Mouse (Mus musculus): ENCODE results near the gene Gbp5. TPM values are rescaled to one million over a fixed set of nuclear protein-coding genes. Genes with fewer than 3 reads are reported as not detected.

Gene Gbp5
- polyA plus RNA-seq, 1 experiment from 2014 or later: 0.10 TPM

DNA sequence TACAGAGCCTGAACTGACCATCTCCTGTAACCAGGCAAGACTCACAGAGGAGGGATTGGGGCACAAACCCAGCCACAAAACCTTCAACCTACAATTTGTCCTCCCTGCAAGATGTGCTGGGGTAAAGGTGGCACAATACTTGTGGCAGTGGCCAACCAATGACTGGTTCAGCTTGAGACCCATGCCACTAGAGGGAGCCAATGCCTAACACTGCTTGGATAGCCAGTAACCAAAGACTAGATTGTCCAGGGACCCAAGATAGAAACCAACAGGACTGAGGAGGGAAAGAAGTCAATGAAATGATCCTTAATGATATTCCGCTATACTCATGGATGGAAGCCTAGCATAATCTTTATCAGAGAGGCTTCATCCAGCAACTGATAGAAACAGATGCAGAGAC, 3.3 kb upstream of the Gbp5 start:
- no peak overlapping the region for H3K9ac ChIP-seq (ENCODE audit: low read length)
- ATAC-seq (ENCODE audit: insufficient read depth, low FRiP score): no peak
- WGBS: 71% methylated on average over 1 of the region's 1 CpGs
- H3K36me3 ChIP-seq (ENCODE audit: control insufficient read depth, insufficient read depth, low read length): no peaks in the 10 kb centered on the region
- no peaks in the 10 kb centered on the region for H3K4me1 ChIP-seq (ENCODE audit: control insufficient read depth, insufficient read depth, low read length)
- no peaks in the 10 kb centered on the region for H3K9me3 ChIP-seq (replicated peaks; ENCODE audit: control insufficient read depth, low read length)
- no peaks in the 10 kb centered on the region; the same call in 1 of the 2 replicates for H3K27me3 ChIP-seq (ENCODE audit: control insufficient read depth, insufficient read depth, low read length)
- no peak overlapping the region for H3K4me3 ChIP-seq (replicated peaks; ENCODE audit: low read length)
- no peak overlapping the region for H3K4me2 ChIP-seq (ENCODE audit: low read depth, low read length)
- no peak overlapping the region for H3K27ac ChIP-seq (ENCODE audit: low read length)

DNA sequence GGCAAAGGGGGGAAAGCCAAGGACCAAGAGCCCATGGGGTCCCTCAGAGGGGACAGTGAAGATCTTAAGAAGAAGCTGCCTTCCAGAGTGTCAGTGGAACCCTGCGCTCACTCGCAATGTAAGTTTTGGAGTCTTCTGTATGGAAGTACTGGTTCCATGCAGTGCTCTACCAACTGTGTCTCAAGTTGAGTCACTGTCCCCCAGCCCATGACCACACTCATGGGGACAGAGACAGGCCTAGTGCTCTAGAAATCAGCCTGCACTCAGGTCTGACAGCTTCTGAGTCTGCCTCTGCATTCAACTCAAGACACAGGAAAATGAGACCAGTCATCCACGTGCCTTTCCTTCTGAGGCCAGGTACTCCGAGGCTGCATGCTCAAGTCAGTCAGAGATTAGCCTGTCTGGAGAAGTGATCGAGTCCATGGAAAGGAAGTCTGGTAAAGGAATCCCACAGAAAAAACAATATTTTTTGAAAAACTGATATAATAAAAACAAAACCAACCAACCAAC, 1.4 kb downstream of the Gbp5 start:
- no peak overlapping the region for H3K27ac ChIP-seq (ENCODE audit: low read length)
- H3K4me3 ChIP-seq (replicated peaks; ENCODE audit: low read length): no peak overlapping the region
- H3K4me2 ChIP-seq (ENCODE audit: low read depth, low read length): no peak overlapping the region
- 95% methylated on average over 5 of the region's 5 CpGs for WGBS
- H3K36me3 ChIP-seq (ENCODE audit: control insufficient read depth, insufficient read depth, low read length): no peaks in the 10 kb centered on the region
- peaks cover 3% of the 10 kb centered on the region; the same call in 1 of the 2 replicates for H3K4me1 ChIP-seq (ENCODE audit: control insufficient read depth, insufficient read depth, low read length)
- no peaks in the 10 kb centered on the region for H3K9me3 ChIP-seq (replicated peaks; ENCODE audit: control insufficient read depth, low read length)
- no peak for ATAC-seq (ENCODE audit: insufficient read depth, low FRiP score)
- no peaks in the 10 kb centered on the region; the same call in 1 of the 2 replicates for H3K27me3 ChIP-seq (ENCODE audit: control insufficient read depth, insufficient read depth, low read length)
- no peak overlapping the region for H3K9ac ChIP-seq (ENCODE audit: low read length)

DNA sequence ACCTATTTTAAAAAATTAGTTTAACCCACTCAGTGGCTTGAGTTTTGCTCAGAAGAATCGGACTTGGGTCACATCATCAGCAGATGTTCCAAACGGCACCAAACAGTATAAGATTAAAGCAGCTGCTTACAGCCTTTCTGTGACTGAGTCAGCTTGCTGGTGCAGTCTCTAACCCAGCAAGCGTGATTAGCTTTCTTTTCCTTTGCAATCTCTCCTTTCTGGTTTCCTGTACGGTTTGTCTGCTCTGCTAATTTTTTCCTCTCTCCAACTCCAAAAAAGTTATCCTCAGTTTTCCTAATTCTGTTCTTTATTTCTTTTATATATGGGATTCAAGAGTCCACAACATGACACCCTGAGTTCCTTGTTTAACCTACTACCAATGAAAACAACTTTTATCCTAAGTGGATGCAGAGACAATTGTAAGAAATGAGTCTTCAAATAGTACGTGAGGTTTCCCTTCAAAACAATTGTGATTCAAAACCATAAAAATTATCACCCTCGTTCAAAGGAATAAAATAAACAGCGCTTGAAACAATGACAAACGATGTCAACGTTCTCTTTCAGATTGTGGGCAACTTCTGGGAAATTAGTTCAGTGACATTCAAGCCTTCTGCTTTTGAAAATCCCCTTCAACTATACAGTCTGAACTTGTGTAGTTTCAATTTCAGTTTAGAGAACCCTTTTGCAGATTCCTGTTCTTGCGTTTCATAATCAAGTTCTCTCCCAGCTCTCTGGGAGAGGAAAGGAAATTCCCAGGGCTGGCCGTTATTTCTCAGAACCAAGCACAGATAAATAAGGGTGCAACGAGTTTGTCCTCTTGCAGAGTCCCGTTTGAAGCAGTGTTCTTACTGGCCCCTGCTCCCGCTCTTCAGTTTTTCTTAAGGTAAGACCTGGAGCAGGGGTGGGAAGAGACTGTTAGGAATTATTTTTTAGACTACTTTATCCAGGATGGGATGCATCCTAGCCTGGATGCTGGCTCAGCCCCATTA, 2.6 kb downstream of the Gbp5 start:
- Histone ChIP-seq H3K4me2 (ENCODE audit: low read depth, low read length) (peak overlapping the region; percentile 52), H3K27me3 (ENCODE audit: control insufficient read depth, insufficient read depth, low read length) (no peaks in the 10 kb centered on the region; the same call in 1 of the 2 replicates), H3K9me3 (replicated peaks; ENCODE audit: control insufficient read depth, low read length) (no peaks in the 10 kb centered on the region), H3K4me1 (ENCODE audit: control insufficient read depth, insufficient read depth, low read length) (peaks cover 3% of the 10 kb centered on the region; the same call in 1 of the 2 replicates), H3K36me3 (ENCODE audit: control insufficient read depth, insufficient read depth, low read length) (no peaks in the 10 kb centered on the region), H3K27ac (ENCODE audit: low read length) (no peak overlapping the region), H3K9ac (ENCODE audit: low read length) (peak overlapping the region; percentile 54; the same call in 1 of the 2 replicates), H3K4me3 (replicated peaks; ENCODE audit: low read length) (peak overlapping the region; percentile 27)
- ATAC-seq (ENCODE audit: insufficient read depth, low FRiP score): no peak
- WGBS: 37% methylated on average over 14 of the region's 14 CpGs

DNA sequence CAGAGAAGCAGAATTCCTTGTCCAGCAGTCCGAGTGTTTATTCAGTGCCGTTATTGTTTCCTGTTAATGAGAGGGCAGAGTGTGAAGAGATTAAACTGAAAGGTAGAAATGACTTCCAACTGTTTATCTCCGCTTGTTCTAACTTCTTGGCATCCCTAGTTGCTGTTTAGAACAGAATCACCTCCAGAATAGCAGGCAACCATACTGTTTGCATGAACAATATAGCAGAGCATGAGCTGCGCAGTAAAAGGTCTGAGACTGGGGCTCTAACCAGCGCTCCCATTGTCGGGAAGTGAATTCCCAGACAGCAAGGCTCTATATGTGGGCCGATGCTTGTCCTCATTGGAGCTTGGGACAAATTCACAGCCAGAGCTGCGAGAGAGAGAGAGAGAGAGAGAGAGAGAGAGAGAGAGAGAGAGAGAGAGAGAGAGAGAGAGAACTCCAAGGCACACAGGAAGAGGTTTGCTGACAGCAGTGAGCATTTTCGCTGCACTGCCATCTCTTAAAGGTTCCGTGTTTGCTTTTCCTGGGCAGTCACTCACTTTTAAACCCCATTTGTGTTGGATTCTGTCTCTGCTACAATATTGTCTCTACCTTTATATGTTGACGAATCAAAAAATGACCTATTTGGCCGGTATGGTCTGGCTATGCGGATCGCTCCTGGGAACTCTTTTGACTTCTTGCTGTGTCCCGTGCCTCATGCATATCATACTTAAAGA, 3.5 kb downstream of the Gbp5 start:
- 0 out of 2 replicates have a peak overlapping the region, but pooled peaks have one; percentile 54 for H3K9ac ChIP-seq (ENCODE audit: low read length)
- H3K27ac ChIP-seq (ENCODE audit: low read length): no peak overlapping the region
- no peaks in the 10 kb centered on the region for H3K27me3 ChIP-seq (ENCODE audit: control insufficient read depth, insufficient read depth, low read length)
- H3K36me3 ChIP-seq (ENCODE audit: control insufficient read depth, insufficient read depth, low read length): no peaks in the 10 kb centered on the region
- H3K9me3 ChIP-seq (replicated peaks; ENCODE audit: control insufficient read depth, low read length): no peaks in the 10 kb centered on the region
- WGBS: 51% methylated on average over 15 of the region's 15 CpGs
- ATAC-seq (ENCODE audit: insufficient read depth, low FRiP score): no peak
- H3K4me2 ChIP-seq (ENCODE audit: low read depth, low read length): peak overlapping the region; percentile 52
- H3K4me3 ChIP-seq (replicated peaks; ENCODE audit: low read length): peak overlapping the region; percentile 27
- peaks cover 3% of the 10 kb centered on the region; the same call in 1 of the 2 replicates for H3K4me1 ChIP-seq (ENCODE audit: control insufficient read depth, insufficient read depth, low read length)

DNA sequence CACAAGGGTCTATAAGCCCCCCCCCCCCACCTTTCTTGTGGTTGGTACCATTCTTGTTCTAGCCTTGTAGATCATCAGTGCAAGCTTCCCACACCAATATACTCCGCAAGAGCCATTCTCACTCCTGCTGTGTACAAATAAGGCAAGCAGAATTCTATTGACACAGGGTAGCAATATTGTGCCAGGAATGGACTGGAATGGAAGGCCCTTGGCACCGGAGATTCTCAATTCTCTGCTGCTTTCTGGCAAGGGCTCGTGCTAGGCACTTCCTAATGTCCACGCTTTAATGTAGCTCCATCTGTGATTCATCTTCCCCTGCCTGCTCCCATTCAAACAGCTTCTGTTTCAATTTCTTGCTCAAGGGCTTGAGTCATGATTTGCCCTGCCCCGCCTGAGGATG, 5.2 kb downstream of the Gbp5 start:
- Histone ChIP-seq H3K4me1 (ENCODE audit: control insufficient read depth, insufficient read depth, low read length) (peaks cover 3% of the 10 kb centered on the region; the same call in 1 of the 2 replicates), H3K9me3 (replicated peaks; ENCODE audit: control insufficient read depth, low read length) (no peaks in the 10 kb centered on the region), H3K4me2 (ENCODE audit: low read depth, low read length) (no peak overlapping the region), H3K27ac (ENCODE audit: low read length) (no peak overlapping the region), H3K4me3 (replicated peaks; ENCODE audit: low read length) (no peak overlapping the region), H3K27me3 (ENCODE audit: control insufficient read depth, insufficient read depth, low read length) (no peaks in the 10 kb centered on the region), H3K36me3 (ENCODE audit: control insufficient read depth, insufficient read depth, low read length) (no peaks in the 10 kb centered on the region), H3K9ac (ENCODE audit: low read length) (no peak overlapping the region)
- ATAC-seq (ENCODE audit: insufficient read depth, low FRiP score): no peak
- WGBS: 77% methylated on average over 5 of the region's 5 CpGs

DNA sequence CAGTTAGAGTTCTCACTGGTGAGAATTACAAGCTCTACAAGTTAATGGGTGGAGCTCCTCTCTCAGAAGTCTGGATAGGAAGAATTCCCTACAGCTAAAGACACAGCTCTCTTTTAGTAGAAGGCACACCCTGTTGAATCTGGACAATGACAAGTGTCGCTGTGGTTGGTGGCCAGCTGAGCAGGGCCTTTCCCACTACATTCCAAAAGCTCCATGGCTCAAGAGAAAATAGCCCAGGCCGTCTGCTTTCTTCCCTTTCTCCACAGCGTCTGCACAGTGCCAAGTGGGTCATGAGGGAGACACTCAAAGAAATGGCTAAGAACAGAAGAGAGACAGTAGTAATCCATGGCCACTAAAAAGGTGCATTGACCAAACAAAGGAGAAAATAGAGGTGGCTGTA, 34.3 kb downstream of the Gbp5 start:
- Histone ChIP-seq H3K4me2 (ENCODE audit: low read depth, low read length) (no peak overlapping the region), H3K27ac (ENCODE audit: low read length) (no peak overlapping the region), H3K9me3 (replicated peaks; ENCODE audit: control insufficient read depth, low read length) (no peaks in the 10 kb centered on the region), H3K36me3 (ENCODE audit: control insufficient read depth, insufficient read depth, low read length) (no peaks in the 10 kb centered on the region), H3K27me3 (ENCODE audit: control insufficient read depth, insufficient read depth, low read length) (no peaks in the 10 kb centered on the region), H3K4me1 (ENCODE audit: control insufficient read depth, insufficient read depth, low read length) (no peaks in the 10 kb centered on the region), H3K4me3 (replicated peaks; ENCODE audit: low read length) (no peak overlapping the region), H3K9ac (ENCODE audit: low read length) (no peak overlapping the region)
- WGBS: 85% methylated on average over 3 of the region's 3 CpGs
- ATAC-seq (ENCODE audit: insufficient read depth, low FRiP score): no peak

DNA sequence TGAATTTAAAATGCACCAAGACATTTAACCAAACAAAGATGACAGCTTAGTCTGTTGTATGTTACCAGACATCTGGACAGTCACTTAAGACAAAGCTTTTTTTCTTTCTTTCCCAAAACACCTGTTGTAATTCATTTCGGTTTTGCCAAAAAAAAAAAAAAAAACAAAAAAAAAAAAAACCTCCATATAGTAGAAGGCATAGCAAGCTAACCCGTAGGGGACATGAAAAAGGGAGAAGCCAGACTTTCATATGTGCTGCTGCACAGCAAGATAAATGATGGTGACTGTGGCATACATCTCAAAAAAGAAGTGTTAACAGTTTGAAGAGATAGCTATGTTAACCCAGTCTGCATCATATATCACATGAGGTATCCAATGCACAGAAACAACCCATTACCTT, 35.8 kb downstream of the Gbp5 start:
- ATAC-seq (ENCODE audit: insufficient read depth, low FRiP score): no peak
- 34% methylated on average over 2 of the region's 2 CpGs for WGBS
- Histone ChIP-seq H3K4me2 (ENCODE audit: low read depth, low read length) (peak overlapping the region; percentile 67), H3K9ac (ENCODE audit: low read length) (peak overlapping the region; percentile 71), H3K27ac (ENCODE audit: low read length) (no peak overlapping the region), H3K27me3 (ENCODE audit: control insufficient read depth, insufficient read depth, low read length) (no peaks in the 10 kb centered on the region), H3K9me3 (replicated peaks; ENCODE audit: control insufficient read depth, low read length) (no peaks in the 10 kb centered on the region), H3K36me3 (ENCODE audit: control insufficient read depth, insufficient read depth, low read length) (no peaks in the 10 kb centered on the region), H3K4me1 (ENCODE audit: control insufficient read depth, insufficient read depth, low read length) (no peaks in the 10 kb centered on the region), H3K4me3 (replicated peaks; ENCODE audit: low read length) (peak overlapping the region; percentile 70)

DNA sequence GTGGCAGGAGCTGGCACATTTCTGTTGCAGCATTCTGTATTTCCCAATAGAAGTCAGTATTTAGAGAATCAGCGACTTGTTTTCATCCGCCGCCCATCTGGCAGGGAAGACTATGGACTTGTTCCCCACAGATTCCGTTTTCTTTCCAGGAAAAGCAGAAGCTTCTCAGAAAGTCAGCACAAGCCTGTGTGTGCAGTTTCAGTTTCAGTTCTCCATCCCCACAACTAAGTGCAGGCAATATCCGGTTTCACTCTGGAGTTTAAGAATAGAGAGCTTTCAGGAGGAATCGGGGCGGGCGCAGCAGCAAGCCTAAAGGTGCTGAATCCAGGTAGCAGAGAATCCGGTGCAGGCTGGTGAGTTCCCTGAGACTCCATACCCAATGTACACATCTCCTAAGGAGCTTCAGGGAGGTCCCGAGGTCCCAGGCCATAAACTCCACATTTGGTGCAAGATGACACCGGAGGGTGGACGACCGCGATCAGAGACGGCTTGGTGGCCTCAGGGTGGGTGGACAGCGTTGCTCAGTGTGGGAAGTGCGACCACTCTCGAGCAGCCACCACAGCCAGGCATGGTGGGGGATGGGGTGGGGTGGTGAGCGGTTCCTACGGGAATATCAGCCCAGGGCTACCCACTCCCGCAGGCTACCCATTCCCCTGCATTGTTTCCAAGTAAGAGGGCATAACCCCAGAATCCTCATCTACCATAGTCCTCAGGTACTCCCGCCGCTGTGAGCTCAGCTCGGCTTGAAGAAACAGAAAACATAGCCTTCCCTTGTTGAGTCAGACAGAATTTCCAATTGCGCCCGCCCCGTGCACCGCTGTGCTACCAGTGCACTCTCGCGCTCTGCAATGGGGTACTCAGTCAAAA, 36.5 kb downstream of the Gbp5 start, which contains the start of gene Gbp7:
TSS of gene Gbp7 (plus strand) at position 256 of the 867 bp plus-strand sequence.
- Histone ChIP-seq H3K27me3 (ENCODE audit: control insufficient read depth, insufficient read depth, low read length) (no peaks in the 10 kb centered on the region), H3K27ac (ENCODE audit: low read length) (peak within 1 kb of the TSS; percentile 42), H3K4me1 (ENCODE audit: control insufficient read depth, insufficient read depth, low read length) (no peaks in the 10 kb centered on the region), H3K9me3 (replicated peaks; ENCODE audit: control insufficient read depth, low read length) (no peaks in the 10 kb centered on the region), H3K9ac (ENCODE audit: low read length) (peak within 1 kb of the TSS; percentile 71), H3K4me3 (replicated peaks; ENCODE audit: low read length) (peak within 1 kb of the TSS; percentile 70), H3K4me2 (ENCODE audit: low read depth, low read length) (peak within 1 kb of the TSS; percentile 67), H3K36me3 (ENCODE audit: control insufficient read depth, insufficient read depth, low read length) (no peaks in the 10 kb centered on the region)
- peak; percentile 82 for ATAC-seq (ENCODE audit: insufficient read depth, low FRiP score)
- under 1% methylated on average over 30 of the region's 30 CpGs for WGBS

Measured in stomach, embryonic 16.5 days (tissue).